Mouse (Mus musculus): ENCODE data around the gene Olfr401. TPM values are rescaled to one million over a fixed set of nuclear protein-coding genes. Genes with fewer than 3 reads are reported as not detected.

Gene Olfr401
- total RNA-seq (2023): not detected

GRCm38 (mm10) chr11:74113412-74113811, at the start of gene Olfr401:
Olfr401 (plus strand) TSS chr11:74113712.

GRCm38 (mm10) chr11:74069655-74070054, 43.9 kb upstream of the Olfr401 start, which contains the start of gene Zfp616:
Zfp616 (plus strand) TSS chr11:74069955.

GRCm38 (mm10) chr11:74153229-74153628, 39.7 kb downstream of the Olfr401 start, which contains the start of gene Olfr402:
Olfr402 (plus strand) TSS chr11:74153529.

Other genes starting within 250 kb of the Olfr401 start
- gene Olfr394, start 222.9 kb upstream of the Olfr401 start, total RNA-seq (2023): not detected
- not detected for gene Olfr395, start 204.4 kb upstream of the Olfr401 start, total RNA-seq (2023)
- not detected for gene Olfr23, start 177.0 kb upstream of the Olfr401 start, total RNA-seq (2023)
- not detected for gene Olfr397, start 152.9 kb upstream of the Olfr401 start, total RNA-seq (2023)
- not detected for gene Olfr398, start 123.3 kb upstream of the Olfr401 start, total RNA-seq (2023)
- not detected for gene Olfr139, start 57.2 kb upstream of the Olfr401 start, total RNA-seq (2023)
- not detected for gene Olfr399, start 57.1 kb upstream of the Olfr401 start, total RNA-seq (2023)
- not detected for gene Zfp616, start 43.8 kb upstream of the Olfr401 start, total RNA-seq (2023)
- gene Olfr402, start 39.8 kb downstream of the Olfr401 start, total RNA-seq (2023): not detected
- gene Olfr403, start 72.5 kb downstream of the Olfr401 start, total RNA-seq (2023): not detected
- not detected for gene Olfr43, start 97.7 kb downstream of the Olfr401 start, total RNA-seq (2023)
- not detected for gene Olfr406, start 146.1 kb downstream of the Olfr401 start, total RNA-seq (2023)
- gene Olfr59, start 170.0 kb downstream of the Olfr401 start, total RNA-seq (2023): not detected
- gene Olfr410, start 224.3 kb downstream of the Olfr401 start, total RNA-seq (2023): not detected
- not detected for gene Olfr411, start 238.9 kb downstream of the Olfr401 start, total RNA-seq (2023)
- not detected for gene Olfr412, start 248.4 kb downstream of the Olfr401 start, total RNA-seq (2023)

Data from T-cell, adult 66 days (primary cell).